ENCODE assay signal across 8 mouse cellular contexts in genomic region chr6:97526092-97526491, GRCm38 (mm10).
DNase-seq lines count a peak whose midpoint lies in the region; ATAC-seq and TF ChIP-seq lines count a peak whose summit lies in the region.

No protein-coding gene starts in this region.

- H3K4me3 ChIP-seq in heart, postnatal 0 days (ENCODE audit: low read depth, low read length): no peak overlapping the region
- no peak overlapping the region for H3K4me3 ChIP-seq in cortical plate, adult 2 months (ENCODE audit: insufficient read depth, low read length)
- H3K4me3 ChIP-seq in lung, postnatal 0 days (ENCODE audit: low read depth, low read length): no peak overlapping the region
- H3K4me3 ChIP-seq in stomach, postnatal 0 days (ENCODE audit: low read depth, low read length): no peak overlapping the region

- H3K9me3 ChIP-seq in heart, postnatal 0 days (replicated peaks; ENCODE audit: control insufficient read depth, low read length): no peaks in the 10 kb centered on the region
- no peaks in the 10 kb centered on the region for H3K9me3 ChIP-seq in lung, postnatal 0 days (ENCODE audit: low read length)
- H3K9me3 ChIP-seq in stomach, postnatal 0 days (ENCODE audit: control insufficient read depth, low read length): no peaks in the 10 kb centered on the region

- peak; percentile 84 for TF ChIP-seq CTCF in heart, postnatal 0 days (IDR thresholded peaks at IDR 0.05; ENCODE audit: low read depth)
- peak; percentile 92 for TF ChIP-seq CTCF in cortical plate, adult 2 months (IDR thresholded peaks at IDR 0.05; ENCODE audit: extremely low read depth, insufficient read depth, low read length)
- TF ChIP-seq CTCF in lung, postnatal 0 days (IDR thresholded peaks at IDR 0.05): peak; percentile 94
- TF ChIP-seq CTCF in stomach, postnatal 0 days (IDR thresholded peaks at IDR 0.05; ENCODE audit: low read depth): peak; percentile 92

- no peak overlapping the region for H3K4me2 ChIP-seq in heart, postnatal 0 days (ENCODE audit: low read depth, low read length)
- no peak overlapping the region for H3K4me2 ChIP-seq in lung, postnatal 0 days (replicated peaks; ENCODE audit: low read depth, low read length)
- H3K4me2 ChIP-seq in stomach, postnatal 0 days (replicated peaks; ENCODE audit: low read depth): no peak overlapping the region

- no peak overlapping the region for H3K27ac ChIP-seq in heart, postnatal 0 days (ENCODE audit: low read depth)
- H3K27ac ChIP-seq in cortical plate, adult 2 months (ENCODE audit: insufficient read depth, low read length): no peak overlapping the region
- peak overlapping the region; percentile 34; the same call in 1 of the 2 replicates for H3K27ac ChIP-seq in lung, postnatal 0 days (ENCODE audit: low read length)
- no peak overlapping the region for H3K27ac ChIP-seq in stomach, postnatal 0 days (replicated peaks)

- H3K9ac ChIP-seq in heart, postnatal 0 days (replicated peaks; ENCODE audit: low read depth, low read length): no peak overlapping the region
- H3K9ac ChIP-seq in lung, postnatal 0 days (replicated peaks; ENCODE audit: low read depth): no peak overlapping the region
- no peak overlapping the region for H3K9ac ChIP-seq in stomach, postnatal 0 days (ENCODE audit: low read length)

- ATAC-seq in heart, postnatal 0 days (ENCODE audit: insufficient read depth, low read depth): no peak
- peak; percentile 55 to 57; a peak in 3 of 4 replicates for ATAC-seq in hematopoietic stem cell, adult 5-6 weeks (replicated peaks in 1 of 2; ENCODE audit: insufficient read depth in 1 of 2, low FRiP score in 2 of 2, low TSS enrichment in 1 of 2, low read depth in 1 of 2, poor library complexity in 2 of 2, severe bottlenecking in 2 of 2)
- peak; percentile 95 for ATAC-seq in lung, postnatal 0 days
- peak; percentile 54; the same call in 1 of the 2 replicates for ATAC-seq in stomach, postnatal 0 days (ENCODE audit: low FRiP score, low TSS enrichment)

- WGBS in heart, postnatal 0 days: 17% methylated on average over 8 of the region's 8 CpGs
- WGBS in lung, postnatal 0 days: 14% methylated on average over 8 of the region's 8 CpGs
- 18% methylated on average over 8 of the region's 8 CpGs for WGBS in stomach, postnatal 0 days

- no peaks in the 10 kb centered on the region for H3K36me3 ChIP-seq in heart, postnatal 0 days (replicated peaks; ENCODE audit: control insufficient read depth, insufficient read depth, low read length)
- H3K36me3 ChIP-seq in lung, postnatal 0 days (ENCODE audit: insufficient read depth, low read length): no peaks in the 10 kb centered on the region
- no peaks in the 10 kb centered on the region for H3K36me3 ChIP-seq in stomach, postnatal 0 days (ENCODE audit: control insufficient read depth, insufficient read depth, low read length)

- H3K4me1 ChIP-seq in heart, postnatal 0 days (ENCODE audit: control insufficient read depth, insufficient read depth): 0 out of 2 replicates have a peak, but pooled peaks cover 7% of the 10 kb centered on the region
- H3K4me1 ChIP-seq in cortical plate, adult 2 months (ENCODE audit: control insufficient read depth, insufficient read depth, low read length): no peaks in the 10 kb centered on the region
- H3K4me1 ChIP-seq in lung, postnatal 0 days (ENCODE audit: insufficient read depth, low read depth, low read length): 0 out of 2 replicates have a peak, but pooled peaks cover 3% of the 10 kb centered on the region
- no peaks in the 10 kb centered on the region for H3K4me1 ChIP-seq in stomach, postnatal 0 days (replicated peaks; ENCODE audit: control insufficient read depth, insufficient read depth)

- H3K27me3 ChIP-seq in heart, postnatal 0 days (ENCODE audit: control insufficient read depth, insufficient read depth, low read length): peaks cover 68% of the 10 kb centered on the region
- H3K27me3 ChIP-seq in lung, postnatal 0 days (replicated peaks; ENCODE audit: insufficient read depth, low read length): no peaks in the 10 kb centered on the region
- no peaks in the 10 kb centered on the region for H3K27me3 ChIP-seq in stomach, postnatal 0 days (ENCODE audit: control insufficient read depth, insufficient read depth, low read length)

- TF ChIP-seq POLR2A in cortical plate, adult 2 months (IDR thresholded peaks at IDR 0.05; ENCODE audit: extremely low read depth, insufficient read depth, low read length): no peak

- DNase-seq in heart, postnatal 0 days (ENCODE audit: low spot score): peak; percentile 76
- DNase-seq in heart, adult 9 months (ENCODE audit: low spot score in 2 of 2): no peak
- DNase-seq in 416B (ENCODE audit: low read depth) (peak; percentile 65), ZHBTc4 (ENCODE audit: low read depth, low spot score) (peak; percentile 68)
- DNase-seq in lung, postnatal 0 days (ENCODE audit: low spot score): peak; percentile 93
- DNase-seq in stomach, postnatal 0 days (ENCODE audit: low spot score): peak; percentile 79

- no peak for TF ChIP-seq EP300 in heart, postnatal 0 days (IDR thresholded peaks at IDR 0.05; ENCODE audit: low read depth)
- peak; percentile 65 for TF ChIP-seq EP300 in lung, postnatal 0 days (IDR thresholded peaks at IDR 0.05)
- TF ChIP-seq EP300 in stomach, postnatal 0 days (optimal IDR thresholded peaks at IDR 0.05): no peak

Comparison
In these comparisons a context has a peak if more than half of its experiments do, and no peak if none do; other contexts are left out.
1. DNase-seq: peak in heart, postnatal 0 days (single experiment), 416B (single experiment), ZHBTc4 (single experiment), lung, postnatal 0 days (single experiment) and stomach, postnatal 0 days (single experiment); none in heart, adult 9 months (0 of 2).
2. Peak in every context shown above with its lines, with median percentiles within 50 percentile points of each other: CTCF ChIP-seq.